Mouse (Mus musculus): ENCODE measurements around the gene Fbn1. TPM values are rescaled to one million over a fixed set of nuclear protein-coding genes. Genes with fewer than 3 reads are reported as not detected.
A peak's percentile ranks its signal among the peaks of the same experiment; 100 is the strongest.

The Fbn1 gene
- polyA plus RNA-seq, 1 experiment from 2014 or later = 15.5 TPM

- Histone ChIP-seq H3K27ac (ENCODE audit: low read length) (peak overlapping the region; percentile 74), H3K9me3 (ENCODE audit: low read length) (no peaks in the 10 kb centered on the region), H3K4me1 (ENCODE audit: insufficient read depth, low read length) (peaks cover 16% of the 10 kb centered on the region), H3K9ac (replicated peaks; ENCODE audit: low read length) (peak overlapping the region; percentile 77), H3K4me2 (replicated peaks; ENCODE audit: low read depth, low read length) (peak overlapping the region; percentile 77), H3K4me3 (ENCODE audit: low read length) (peak overlapping the region; percentile 54), H3K27me3 (ENCODE audit: insufficient read depth, low read length) (peaks cover 9% of the 10 kb centered on the region; the same call in 1 of the 2 replicates), H3K36me3 (ENCODE audit: insufficient read depth, low read length) (no peaks in the 10 kb centered on the region)
- 0% methylated on average over 48 of the region's 48 CpGs for WGBS
- peak; percentile 86 for ATAC-seq (ENCODE audit: low FRiP score, low TSS enrichment)
Observed at GRCm38 (mm10) chr2:125505746-125506315, 2.0 kb downstream of the Fbn1 start.

- Histone ChIP-seq H3K36me3 (ENCODE audit: insufficient read depth, low read length) (no peaks in the 10 kb centered on the region), H3K4me1 (ENCODE audit: insufficient read depth, low read length) (peaks cover 16% of the 10 kb centered on the region), H3K4me3 (ENCODE audit: low read length) (peak within 1 kb of the TSS; percentile 54), H3K9ac (replicated peaks; ENCODE audit: low read length) (peak within 1 kb of the TSS; percentile 77), H3K9me3 (ENCODE audit: low read length) (no peaks in the 10 kb centered on the region), H3K27ac (ENCODE audit: low read length) (peak within 1 kb of the TSS; percentile 74), H3K4me2 (replicated peaks; ENCODE audit: low read depth, low read length) (peak within 1 kb of the TSS; percentile 77), H3K27me3 (ENCODE audit: insufficient read depth, low read length) (peaks cover 9% of the 10 kb centered on the region; the same call in 1 of the 2 replicates)
- no peak; the same call in 1 of the 2 replicates for ATAC-seq (ENCODE audit: low FRiP score, low TSS enrichment)
- under 1% methylated on average over 45 of the region's 45 CpGs for WGBS
Observed at GRCm38 (mm10) chr2:125505006-125505745, 2.6 kb downstream of the Fbn1 start, which contains the start of gene Gm9913. Gene Gm9913, plus strand, starts transcription at chr2:125505089.

DNA sequence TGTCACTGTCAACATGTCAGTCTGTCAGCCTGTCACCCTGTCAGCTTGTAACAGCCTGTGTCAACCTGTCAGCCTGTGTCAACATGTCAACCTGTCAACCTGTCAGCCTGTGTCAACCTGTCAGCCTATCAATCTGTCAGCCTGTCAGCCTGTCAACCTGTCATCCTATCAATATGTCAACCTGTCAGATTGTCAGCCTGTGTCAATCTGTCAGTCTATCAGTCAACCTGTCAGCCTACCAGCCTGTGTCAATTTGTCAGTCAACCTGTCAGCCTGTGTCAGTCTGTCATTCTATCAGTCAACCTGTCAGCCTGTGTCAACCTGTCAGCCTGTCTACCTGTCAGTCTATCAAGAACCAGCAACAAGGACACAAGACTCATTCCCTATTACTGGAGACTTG, 6.3 kb downstream of the Fbn1 start:
- no peak for ATAC-seq (ENCODE audit: low FRiP score, low TSS enrichment)
- Histone ChIP-seq H3K27ac (ENCODE audit: low read length) (no peak overlapping the region), H3K4me1 (ENCODE audit: insufficient read depth, low read length) (peaks cover 10% of the 10 kb centered on the region), H3K4me2 (replicated peaks; ENCODE audit: low read depth, low read length) (no peak overlapping the region), H3K4me3 (ENCODE audit: low read length) (no peak overlapping the region), H3K9me3 (ENCODE audit: low read length) (no peaks in the 10 kb centered on the region), H3K9ac (replicated peaks; ENCODE audit: low read length) (no peak overlapping the region), H3K27me3 (ENCODE audit: insufficient read depth, low read length) (no peaks in the 10 kb centered on the region), H3K36me3 (ENCODE audit: insufficient read depth, low read length) (no peaks in the 10 kb centered on the region)

GRCm38 (mm10) chr2:125498216-125498615, 9.6 kb downstream of the Fbn1 start:
- Histone ChIP-seq H3K27ac (ENCODE audit: low read length) (no peak overlapping the region), H3K4me3 (ENCODE audit: low read length) (no peak overlapping the region), H3K9ac (replicated peaks; ENCODE audit: low read length) (no peak overlapping the region), H3K36me3 (ENCODE audit: insufficient read depth, low read length) (0 out of 2 replicates have a peak, but pooled peaks cover 2% of the 10 kb centered on the region), H3K9me3 (ENCODE audit: low read length) (no peaks in the 10 kb centered on the region), H3K4me1 (ENCODE audit: insufficient read depth, low read length) (no peaks in the 10 kb centered on the region), H3K4me2 (replicated peaks; ENCODE audit: low read depth, low read length) (no peak overlapping the region), H3K27me3 (ENCODE audit: insufficient read depth, low read length) (no peaks in the 10 kb centered on the region)
- 91% methylated on average over 7 of the region's 7 CpGs for WGBS
- no peak for ATAC-seq (ENCODE audit: low FRiP score, low TSS enrichment)

DNA sequence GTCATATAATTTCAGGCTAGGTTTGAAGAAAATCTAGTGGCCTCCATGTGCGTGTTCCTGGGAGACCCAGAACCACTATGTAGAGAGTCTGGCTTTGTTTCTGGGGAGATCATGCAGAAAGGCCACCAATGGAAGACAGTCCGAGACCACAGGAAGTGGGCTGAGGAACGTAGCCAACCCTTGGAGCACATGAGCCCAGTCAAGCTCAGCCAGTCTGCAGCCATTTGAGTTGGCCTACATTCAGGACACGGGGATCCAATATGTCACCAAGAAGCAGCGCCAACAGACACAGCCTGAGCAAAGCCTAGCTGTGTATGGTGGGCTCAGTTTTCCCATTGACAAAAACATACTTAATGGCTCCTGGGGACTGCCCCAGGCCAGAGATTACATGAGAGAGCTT, 11.1 kb downstream of the Fbn1 start:
- Histone ChIP-seq H3K4me1 (ENCODE audit: insufficient read depth, low read length) (peaks cover 10% of the 10 kb centered on the region; the same call in 1 of the 2 replicates), H3K4me2 (replicated peaks; ENCODE audit: low read depth, low read length) (no peak overlapping the region), H3K27ac (ENCODE audit: low read length) (no peak overlapping the region), H3K36me3 (ENCODE audit: insufficient read depth, low read length) (0 out of 2 replicates have a peak, but pooled peaks cover 2% of the 10 kb centered on the region), H3K27me3 (ENCODE audit: insufficient read depth, low read length) (no peaks in the 10 kb centered on the region), H3K9ac (replicated peaks; ENCODE audit: low read length) (no peak overlapping the region), H3K4me3 (ENCODE audit: low read length) (no peak overlapping the region), H3K9me3 (ENCODE audit: low read length) (no peaks in the 10 kb centered on the region)
- no peak for ATAC-seq (ENCODE audit: low FRiP score, low TSS enrichment)
- 88% methylated on average over 5 of the region's 5 CpGs for WGBS

DNA sequence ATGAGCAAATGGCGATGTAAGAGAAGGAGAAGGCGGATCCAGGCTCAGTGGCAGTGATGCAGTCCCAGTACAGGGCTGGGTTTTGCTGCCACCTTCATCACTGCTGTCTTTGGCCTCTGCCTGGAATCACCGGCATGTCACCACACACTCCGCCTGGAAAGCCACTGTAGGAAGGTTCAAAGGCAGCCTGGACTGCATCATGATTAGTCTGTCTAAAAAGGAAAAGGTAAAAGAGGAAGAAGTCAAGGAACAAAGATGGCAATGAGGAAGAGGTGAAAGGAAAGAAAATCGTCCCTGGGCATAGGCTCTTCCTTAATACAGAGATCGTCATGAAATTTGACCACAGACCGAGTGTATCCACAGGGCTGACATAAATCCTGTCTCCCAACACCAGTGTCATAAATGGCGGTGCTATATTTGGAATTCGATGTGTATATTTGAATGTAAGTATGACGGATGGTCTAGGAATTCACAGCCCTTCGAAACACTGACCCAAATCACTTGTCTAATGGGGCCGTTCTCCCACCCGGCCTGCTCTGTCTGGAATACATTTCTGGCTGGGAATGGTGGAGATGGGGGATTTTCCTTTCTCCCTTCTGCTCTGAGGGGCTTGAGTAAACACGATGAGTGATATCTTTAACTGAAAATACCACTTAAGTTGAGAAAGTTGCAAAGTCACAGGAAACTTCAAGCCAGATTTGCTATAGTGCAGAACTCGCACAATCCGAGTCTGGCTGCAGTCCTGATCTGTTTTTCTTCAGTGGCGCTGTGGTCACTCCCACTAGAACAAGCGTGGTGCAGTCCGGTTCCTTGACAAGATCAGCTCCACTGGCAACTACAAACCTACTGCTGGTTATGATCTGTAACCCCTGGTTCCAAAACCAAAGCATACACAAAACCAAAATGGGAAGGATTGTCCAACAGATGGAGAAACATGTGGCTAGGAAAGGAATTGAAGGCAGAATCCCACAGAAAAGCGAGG, 12.7 kb downstream of the Fbn1 start:
- H3K4me3 ChIP-seq (ENCODE audit: low read length) = no peak overlapping the region
- H3K9me3 ChIP-seq (ENCODE audit: low read length) = no peaks in the 10 kb centered on the region
- H3K27me3 ChIP-seq (ENCODE audit: insufficient read depth, low read length) = no peaks in the 10 kb centered on the region
- ATAC-seq (ENCODE audit: low FRiP score, low TSS enrichment) = no peak
- H3K36me3 ChIP-seq (ENCODE audit: insufficient read depth, low read length) = 0 out of 2 replicates have a peak, but pooled peaks cover 2% of the 10 kb centered on the region
- H3K9ac ChIP-seq (replicated peaks; ENCODE audit: low read length) = no peak overlapping the region
- H3K4me1 ChIP-seq (ENCODE audit: insufficient read depth, low read length) = peaks cover 10% of the 10 kb centered on the region; the same call in 1 of the 2 replicates
- no peak overlapping the region for H3K27ac ChIP-seq (ENCODE audit: low read length)
- 78% methylated on average over 20 of the region's 20 CpGs for WGBS
- H3K4me2 ChIP-seq (replicated peaks; ENCODE audit: low read depth, low read length) = no peak overlapping the region

- 96% methylated on average over 2 of the region's 2 CpGs for WGBS
Observed at GRCm38 (mm10) chr2:125494291-125494690, 13.5 kb downstream of the Fbn1 start.

DNA sequence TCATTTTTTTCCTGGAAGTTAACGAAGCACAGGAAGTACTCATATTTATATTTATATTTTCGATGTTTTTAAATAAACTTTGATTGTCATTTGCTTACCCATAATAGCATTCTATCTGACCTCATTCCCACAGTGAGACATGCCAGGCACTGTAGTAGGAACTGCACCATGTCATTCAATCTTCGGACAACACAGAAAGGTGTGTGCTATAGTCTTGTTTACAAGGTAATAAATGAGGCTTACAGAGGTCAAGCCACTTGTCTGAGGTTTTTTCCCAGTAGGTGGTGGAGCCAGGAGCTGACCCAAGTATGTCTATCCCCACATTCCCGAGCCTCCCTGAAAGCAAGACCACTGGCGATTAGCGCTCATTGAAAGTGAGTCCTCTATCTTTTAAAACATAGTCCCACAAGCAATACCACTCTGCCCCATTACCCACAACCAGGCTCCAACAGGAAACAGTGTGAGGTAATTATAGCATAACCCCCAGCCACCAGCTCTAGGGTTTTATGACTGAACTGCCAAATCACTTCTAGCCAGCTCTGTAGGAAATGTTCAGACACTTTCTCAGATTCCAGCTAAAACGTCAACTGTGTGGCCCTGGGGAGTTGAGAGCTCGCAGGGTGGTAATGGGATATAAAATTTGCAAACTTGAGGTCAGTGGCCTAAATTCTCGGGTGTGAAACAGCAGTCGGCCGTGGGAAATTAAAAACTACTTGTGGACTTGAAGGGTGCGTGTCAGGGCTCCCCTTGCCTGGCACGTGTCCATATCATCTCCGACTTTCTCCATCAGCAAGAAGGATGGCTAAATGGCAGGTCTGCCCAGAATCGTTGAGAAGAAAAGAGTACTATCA, 15.5 kb downstream of the Fbn1 start:
- no peak overlapping the region for H3K4me2 ChIP-seq (replicated peaks; ENCODE audit: low read depth, low read length)
- peaks cover 10% of the 10 kb centered on the region; the same call in 1 of the 2 replicates for H3K4me1 ChIP-seq (ENCODE audit: insufficient read depth, low read length)
- no peak overlapping the region for H3K4me3 ChIP-seq (ENCODE audit: low read length)
- H3K27me3 ChIP-seq (ENCODE audit: insufficient read depth, low read length) = no peaks in the 10 kb centered on the region
- H3K9ac ChIP-seq (replicated peaks; ENCODE audit: low read length) = no peak overlapping the region
- peak; percentile 27; the same call in 1 of the 2 replicates for ATAC-seq (ENCODE audit: low FRiP score, low TSS enrichment)
- 0 out of 2 replicates have a peak, but pooled peaks cover 2% of the 10 kb centered on the region for H3K36me3 ChIP-seq (ENCODE audit: insufficient read depth, low read length)
- H3K27ac ChIP-seq (ENCODE audit: low read length) = peak overlapping the region; percentile 34; the same call in 1 of the 2 replicates
- 46% methylated on average over 15 of the region's 15 CpGs for WGBS
- H3K9me3 ChIP-seq (ENCODE audit: low read length) = no peaks in the 10 kb centered on the region

More at GRCm38 (mm10) chr2:125494291-125494690, 13.5 kb downstream of the Fbn1 start:
- Histone ChIP-seq H3K36me3 (ENCODE audit: insufficient read depth, low read length) (0 out of 2 replicates have a peak, but pooled peaks cover 2% of the 10 kb centered on the region), H3K27me3 (ENCODE audit: insufficient read depth, low read length) (no peaks in the 10 kb centered on the region), H3K4me1 (ENCODE audit: insufficient read depth, low read length) (peaks cover 10% of the 10 kb centered on the region; the same call in 1 of the 2 replicates), H3K9me3 (ENCODE audit: low read length) (no peaks in the 10 kb centered on the region), H3K4me3 (ENCODE audit: low read length) (no peak overlapping the region), H3K27ac (ENCODE audit: low read length) (no peak overlapping the region), H3K9ac (replicated peaks; ENCODE audit: low read length) (no peak overlapping the region), H3K4me2 (replicated peaks; ENCODE audit: low read depth, low read length) (no peak overlapping the region)
- ATAC-seq (ENCODE audit: low FRiP score, low TSS enrichment) = no peak

Measured in kidney, embryonic 16.5 days (tissue).